Mouse (Mus musculus) adrenal gland, postnatal 10 days (tissue): ENCODE data around the gene Btbd18. TPM values are rescaled to one million over a fixed set of nuclear protein-coding genes. Genes with fewer than 3 reads are reported as not detected.

ENCODE experiments used
- DNase-seq: peaks from one replicate; pipeline ENCODE4 v3.0.0; 2021; ENCODE audit warnings: mixed read lengths
- total RNA-seq, 2 experiments: library from RNA; stranded (reverse); gene quantifications; 2 replicates each; pipeline ENCODE4 v1.2.3; 2021

Btbd18 gene
- total RNA-seq, 2 experiments from 2014 or later = 0.15 TPM; not detected in 1

DNA sequence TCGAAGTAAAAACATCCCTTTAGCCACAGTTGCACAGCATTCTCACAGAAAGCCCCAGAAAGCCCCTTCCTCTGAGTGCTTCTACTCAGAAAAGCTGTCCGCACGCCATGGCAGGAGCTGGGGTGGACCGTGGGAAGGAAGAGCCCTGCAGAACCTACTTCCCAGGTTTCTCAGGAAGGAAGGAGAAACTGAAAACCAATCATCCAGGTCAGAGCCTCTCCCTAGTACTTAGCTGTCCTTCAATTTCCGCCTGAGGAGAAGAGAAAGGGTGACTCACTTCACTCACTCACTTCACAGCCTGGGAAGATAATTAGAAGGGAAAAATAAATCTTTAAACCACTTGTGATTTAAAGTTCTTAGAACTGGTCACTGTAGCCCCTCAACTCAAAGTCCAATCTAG, 45.5 kb downstream of the Btbd18 start:
- no peak for DNase-seq

DNA sequence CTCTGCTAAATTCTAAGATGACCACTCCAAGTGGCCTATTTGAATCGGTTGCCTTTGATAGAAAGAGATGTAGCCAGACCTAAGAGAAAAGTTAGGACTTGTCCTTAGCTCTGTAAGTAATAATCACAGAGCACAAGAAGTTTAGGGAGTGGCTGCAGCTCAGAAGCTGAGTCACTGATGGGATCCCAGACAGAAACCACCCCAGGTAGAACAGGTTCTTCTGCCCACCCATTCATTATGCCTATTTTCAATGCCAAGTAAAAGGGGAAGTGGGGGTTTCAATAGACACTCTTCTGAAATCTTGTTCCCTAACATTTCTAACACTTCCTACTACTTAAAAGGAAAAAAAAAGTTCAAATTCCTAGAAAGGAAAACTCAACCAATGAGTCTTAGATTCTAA, 46.4 kb downstream of the Btbd18 start:
- no peak for DNase-seq

DNA sequence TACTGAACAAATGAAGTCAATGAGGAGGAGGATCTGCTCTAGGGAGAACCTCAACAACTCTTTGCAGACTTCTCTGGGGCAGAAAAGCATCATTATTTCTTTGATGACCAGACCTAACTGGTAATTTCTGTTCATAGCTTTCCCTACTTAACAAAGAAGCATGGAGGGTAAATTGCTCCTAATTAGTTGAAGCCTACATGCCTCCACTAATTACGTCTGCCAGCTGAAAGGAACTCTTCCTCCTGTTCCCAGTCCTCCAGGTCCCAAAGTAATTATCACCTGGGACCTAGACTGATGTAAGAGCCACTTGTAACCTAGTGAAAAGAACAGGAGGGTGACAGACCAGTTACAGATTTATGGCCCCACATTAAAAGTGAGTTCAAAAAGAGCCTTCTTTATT, 48.6 kb downstream of the Btbd18 start:
- DNase-seq = no peak

DNA sequence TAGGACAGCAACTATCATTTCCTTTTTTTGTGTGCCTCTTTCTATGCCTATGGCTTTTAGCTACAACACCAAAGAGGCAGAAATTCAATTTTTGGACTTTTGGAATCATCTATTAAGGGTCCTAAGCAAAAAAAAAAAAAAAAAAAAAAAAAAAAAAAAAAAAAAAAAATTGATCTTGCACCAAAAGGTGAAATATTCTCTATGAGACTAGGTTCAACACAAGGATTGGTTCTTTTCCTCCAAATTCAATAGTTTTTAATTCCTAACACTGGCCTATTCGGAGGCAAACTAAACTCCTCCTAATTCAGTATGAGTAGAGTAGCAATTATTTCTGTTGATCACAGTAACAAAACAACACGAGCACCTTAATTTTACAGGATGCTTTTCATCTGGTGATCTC, 53.0 kb downstream of the Btbd18 start:
- DNase-seq = no peak

DNA sequence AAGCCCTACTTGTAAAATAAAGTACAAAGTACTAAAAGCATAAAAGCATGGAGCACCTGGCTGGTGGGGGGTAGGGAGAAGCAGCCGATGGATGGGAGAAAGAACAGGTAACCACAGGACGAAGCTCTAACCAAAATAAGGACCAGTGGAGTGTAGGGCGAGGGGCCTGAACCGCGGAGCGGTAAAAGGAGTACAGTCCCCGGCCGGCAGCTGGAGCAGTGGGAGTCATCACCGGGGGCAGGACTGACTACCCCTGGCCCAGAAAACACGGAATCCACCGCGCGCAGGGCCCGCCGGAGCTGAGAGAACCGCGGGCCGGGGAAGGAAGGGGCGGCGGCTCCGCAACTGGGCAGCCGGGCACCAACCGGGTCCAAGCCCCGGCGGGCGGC, 55.5 kb downstream of the Btbd18 start:
- DNase-seq = no peak

DNA sequence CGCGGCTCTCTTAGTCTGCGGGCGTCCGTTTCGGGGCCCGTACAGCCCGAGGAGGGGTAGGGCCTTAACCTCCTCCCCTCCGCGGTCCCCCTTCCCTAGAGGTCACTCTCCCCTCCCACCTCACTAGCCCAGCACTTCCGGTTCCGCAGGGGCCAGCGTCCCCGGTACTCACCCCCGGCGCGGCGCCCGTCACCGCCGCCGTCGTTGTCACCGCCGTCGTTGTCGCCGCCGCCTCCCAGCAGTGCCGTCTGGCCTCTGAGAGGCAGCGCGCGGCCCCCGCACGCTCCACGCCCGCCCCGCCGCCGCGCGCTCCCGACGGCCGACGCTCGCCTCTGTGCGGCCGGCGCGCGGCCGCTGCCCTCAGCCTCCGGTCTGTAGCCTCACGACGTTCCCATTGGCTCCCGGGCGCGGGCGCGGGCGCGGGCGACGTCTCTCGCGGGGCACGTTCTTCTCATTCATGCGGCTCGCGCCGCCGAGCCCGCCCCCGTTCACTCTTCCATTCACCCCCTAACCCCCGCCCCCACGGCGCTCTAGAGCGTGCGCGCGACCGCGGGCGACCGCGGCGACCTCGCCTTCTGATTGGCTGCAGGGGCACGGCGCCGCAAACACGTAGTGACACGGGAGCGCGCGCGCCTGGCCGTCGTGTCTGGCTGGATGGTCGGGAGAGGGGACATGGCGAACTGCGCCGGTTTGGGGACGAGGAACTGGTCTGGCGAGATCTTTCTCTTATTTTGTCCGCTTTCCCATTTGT, 56.1 kb downstream of the Btbd18 start, which contains the start of gene Zdhhc5:
Gene Zdhhc5 (minus strand): TSS at position 370 of the 751 bp plus-strand sequence.
- DNase-seq = peak; percentile 99

DNA sequence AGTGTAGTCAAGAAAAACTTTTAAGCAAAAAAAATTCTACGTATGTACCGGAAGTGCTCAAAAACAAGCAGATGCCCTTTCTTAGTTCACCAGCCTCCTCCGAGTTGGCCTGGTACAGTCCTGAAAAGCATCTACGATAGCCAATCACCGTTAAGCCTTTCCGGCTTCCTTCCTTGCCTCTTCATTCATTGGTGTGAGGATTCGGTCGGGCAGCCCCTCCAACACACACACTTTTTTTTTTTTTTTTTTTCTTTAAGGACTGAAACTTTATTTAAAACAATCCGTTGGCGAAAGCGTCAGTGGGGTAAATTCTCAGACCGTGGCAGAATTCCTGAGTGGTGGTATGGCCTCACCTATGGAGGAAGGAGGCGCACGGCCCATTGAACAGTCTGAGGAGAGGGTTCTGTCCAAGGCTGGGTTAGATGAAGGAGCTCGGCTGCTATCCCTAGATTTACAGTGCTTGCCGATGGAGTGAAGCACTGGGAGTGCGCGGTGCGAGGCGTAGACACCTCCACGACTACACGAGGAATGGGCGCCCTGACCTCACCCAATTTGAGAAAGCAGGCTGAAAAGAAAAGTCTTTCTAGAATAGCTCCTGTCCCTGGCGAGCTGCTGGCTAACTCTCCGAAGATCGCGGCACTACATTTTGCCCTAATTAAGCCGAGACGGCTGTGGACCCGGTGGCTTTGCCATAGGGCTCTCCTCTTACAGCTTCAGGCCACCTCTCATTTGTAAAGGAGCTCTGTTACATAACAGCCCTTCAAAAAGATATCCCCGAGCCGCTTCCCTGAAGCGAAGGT, 56.9 kb downstream of the Btbd18 start:
- peak; percentile 61 for DNase-seq

DNA sequence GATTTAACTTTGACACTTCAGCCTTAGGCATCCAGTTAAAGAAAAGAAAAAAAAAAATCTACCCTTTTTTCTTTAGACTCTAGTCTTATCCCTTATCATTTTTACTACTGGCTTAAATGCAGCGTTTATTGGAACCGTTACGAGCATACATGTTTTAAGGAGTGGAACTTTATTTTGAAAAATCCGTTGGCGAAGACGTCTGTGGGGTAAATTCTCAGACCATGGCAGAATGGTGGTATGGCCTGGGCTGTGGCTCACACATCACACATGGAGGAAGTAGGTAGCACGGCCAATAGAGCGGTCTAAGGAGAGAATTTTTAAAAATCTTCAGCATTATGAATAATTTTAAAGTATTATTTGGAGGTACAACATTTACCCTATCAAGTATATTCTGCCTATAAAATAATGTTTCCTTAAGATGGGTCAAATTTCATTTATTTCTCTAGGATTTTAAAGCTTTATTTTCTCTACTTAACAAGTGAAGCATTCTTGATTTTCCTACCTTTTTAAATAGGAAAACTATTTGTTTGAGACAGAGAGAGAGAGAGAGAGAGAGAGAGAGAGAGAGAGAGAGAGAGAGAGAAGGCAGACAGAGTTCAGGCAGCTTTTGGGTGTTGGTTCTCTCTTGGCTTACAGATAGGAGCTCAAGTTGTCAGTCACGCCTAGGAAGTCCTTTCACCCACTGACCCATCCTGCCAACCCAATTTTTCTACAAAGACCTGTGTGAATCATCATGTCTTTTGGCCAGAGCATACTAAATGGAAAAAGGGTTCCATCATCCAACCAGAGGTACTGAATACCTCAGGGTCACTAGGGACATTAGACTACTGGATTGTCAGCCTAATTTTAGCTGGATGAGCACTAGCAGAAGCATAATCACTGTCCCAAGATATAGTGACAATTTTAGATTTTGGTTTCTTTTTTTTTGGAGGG, 57.8 kb downstream of the Btbd18 start:
- DNase-seq = no peak

DNA sequence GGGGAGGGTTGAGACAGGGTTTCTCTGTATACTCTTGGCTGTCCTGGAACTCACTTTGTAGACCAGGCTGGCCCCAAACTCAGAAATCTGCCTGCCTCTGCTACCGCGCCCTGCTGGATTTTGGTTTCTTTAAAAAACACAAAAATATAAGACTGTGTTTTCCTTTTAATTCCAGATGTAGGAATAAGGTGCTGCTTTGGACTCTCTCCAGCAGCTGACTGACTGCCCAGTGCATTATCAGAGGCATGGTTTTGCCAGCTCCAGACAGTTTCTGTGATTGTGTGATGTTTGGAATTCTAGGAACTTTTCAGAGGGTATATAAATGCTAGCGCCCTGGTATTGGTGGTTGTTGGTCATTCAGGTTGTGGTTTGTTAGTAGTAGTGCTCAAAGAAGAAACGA, 58.5 kb downstream of the Btbd18 start:
- no peak for DNase-seq

Other genes starting within 250 kb of the Btbd18 start
- 10 to 100 TPM; 32.0 to 33.9 TPM for gene Calcrl, start 233.7 kb upstream of the Btbd18 start, total RNA-seq
- 10 to 100 TPM; 37.4 to 47.0 TPM for gene Tfpi, start 182.3 kb upstream of the Btbd18 start, total RNA-seq
- 100 to 1,000 TPM; 112 to 126 TPM for gene Ctnnd1, start 8.3 kb upstream of the Btbd18 start, total RNA-seq
- 10 to 100 TPM; 55.4 to 67.6 TPM for gene Selenoh, start 11.7 kb downstream of the Btbd18 start, total RNA-seq
- not detected for gene Gm28635, start 19.0 kb downstream of the Btbd18 start, total RNA-seq
- 10 to 100 TPM; 18.3 to 19.5 TPM for gene Med19, start 19.3 kb downstream of the Btbd18 start, total RNA-seq
- gene Tmx2, start 20.1 kb downstream of the Btbd18 start, total RNA-seq = 100 to 1,000 TPM in 1 of 2 experiments, 10 to 100 TPM in 1; 92.0 to 107 TPM
- 10 to 100 TPM; 48.9 to 49.5 TPM for gene Zdhhc5, start 56.1 kb downstream of the Btbd18 start, total RNA-seq
- gene Clp1, start 68.3 kb downstream of the Btbd18 start, total RNA-seq = 10 to 100 TPM; 15.5 to 15.9 TPM
- gene Ypel4, start 75.0 kb downstream of the Btbd18 start, total RNA-seq = 1 to 10 TPM; 4.2 to 7.9 TPM
- gene Gm19426, start 84.6 kb downstream of the Btbd18 start, total RNA-seq = 1 to 10 TPM; 3.1 to 7.9 TPM
- 100 to 1,000 TPM in 1 of 2 experiments, 10 to 100 TPM in 1; 79.2 to 110 TPM for gene Serping1, start 116.4 kb downstream of the Btbd18 start, total RNA-seq
- gene Ube2l6, start 139.7 kb downstream of the Btbd18 start, total RNA-seq = 10 to 100 TPM; 29.5 to 31.3 TPM
- 10 to 100 TPM in 1 of 2 experiments, 1 to 10 TPM in 1; 3.8 to 21.0 TPM for gene Smtnl1, start 163.6 kb downstream of the Btbd18 start, total RNA-seq
- 10 to 100 TPM; 66.0 to 69.7 TPM for gene Timm10, start 167.9 kb downstream of the Btbd18 start, total RNA-seq
- 1 to 10 TPM; 7.9 to 8.0 TPM for gene Slc43a1, start 179.8 kb downstream of the Btbd18 start, total RNA-seq
- gene Rtn4rl2, start 227.6 kb downstream of the Btbd18 start, total RNA-seq = 1 to 10 TPM; 1.3 to 2.1 TPM